Mouse (Mus musculus) forebrain, embryonic 14.5 days (tissue): ENCODE data around the gene Gpr183. TPM values are rescaled to one million over a fixed set of nuclear protein-coding genes. Genes with fewer than 3 reads are reported as not detected.

Source experiments
- ATAC-seq: fragments of 200-750 bp; cut with Nextera tagmentation; 2 replicates; pipeline ENCODE4 v1.8.0; 2017; ENCODE audit warnings: mild to moderate bottlenecking, moderate library complexity
- DNase-seq: peaks from one replicate; pipeline ENCODE4 v3.0.0-alpha.2; 2015; ENCODE audit warnings: low spot score
- H3K27ac ChIP-seq: fragments of 300-500 bp; sonication (generic); 2 replicates; pipeline ENCODE4 v1.5.1; 2014; ENCODE audit warnings: low read depth, mild to moderate bottlenecking, control low read depth, low read length, moderate library complexity
- H3K27me3 ChIP-seq: fragments of 300-500 bp; sonication (generic); replicated peaks from 2 replicates; pipeline ENCODE4 v1.6.1; 2014; ENCODE audit warnings: low read length, control low read depth, mixed read lengths; ENCODE audit not compliant: control insufficient read depth, insufficient read depth
- H3K36me3 ChIP-seq: fragments of 300-500 bp; sonication (generic); 2 replicates; pipeline ENCODE4 v1.6.1; 2014; ENCODE audit warnings: low read length, control low read depth; ENCODE audit not compliant: control insufficient read depth, insufficient read depth
- H3K4me1 ChIP-seq: fragments of 300-500 bp; sonication (generic); 2 replicates; pipeline ENCODE4 v1.6.1; 2014; ENCODE audit warnings: antibody characterized with exemption, low read length, control low read depth; ENCODE audit not compliant: control insufficient read depth, insufficient read depth
- H3K4me2 ChIP-seq: fragments of 300-500 bp; sonication (generic); 2 replicates; pipeline ENCODE4 v1.6.1; 2014; ENCODE audit warnings: mild to moderate bottlenecking, control low read depth, low read length
- H3K4me3 ChIP-seq: fragments of 300-500 bp; sonication (generic); 2 replicates; pipeline ENCODE4 v1.5.1; 2014; ENCODE audit warnings: low read depth, low read length, control low read depth
- H3K9ac ChIP-seq: fragments of 300-500 bp; sonication (generic); 2 replicates; pipeline ENCODE4 v1.6.1; 2014; ENCODE audit warnings: mild to moderate bottlenecking, low read length, control low read depth, moderate library complexity
- H3K9me3 ChIP-seq: fragments of 300-500 bp; sonication (generic); replicated peaks from 2 replicates; pipeline ENCODE4 v1.6.1; 2016; ENCODE audit warnings: low read length, control low read depth, mixed read lengths; ENCODE audit not compliant: control insufficient read depth
- WGBS: fragments of 180-500 bp; shearing (Covaris S2); extraction: QIAGEN DNeasy Blood & Tissue Kit; methylation state at CpG from one replicate; pipeline ENCODE4 v1.1.7; 2014; 5-methylcytosine and 5-hydroxymethylcytosine counted together
- polyA plus RNA-seq: library from polyadenylated mRNA; unstranded; fragments of >200 nt; fragmentation: Nextera tagmentation; extraction: Ambion mirVana; gene quantifications from 2 replicates; pipeline ENCODE4 v1.2.1, GENCODE M21; 2014

Gpr183 gene
- polyA plus RNA-seq, result 0.74 and 1.1 TPM in 2 replicates

DNA sequence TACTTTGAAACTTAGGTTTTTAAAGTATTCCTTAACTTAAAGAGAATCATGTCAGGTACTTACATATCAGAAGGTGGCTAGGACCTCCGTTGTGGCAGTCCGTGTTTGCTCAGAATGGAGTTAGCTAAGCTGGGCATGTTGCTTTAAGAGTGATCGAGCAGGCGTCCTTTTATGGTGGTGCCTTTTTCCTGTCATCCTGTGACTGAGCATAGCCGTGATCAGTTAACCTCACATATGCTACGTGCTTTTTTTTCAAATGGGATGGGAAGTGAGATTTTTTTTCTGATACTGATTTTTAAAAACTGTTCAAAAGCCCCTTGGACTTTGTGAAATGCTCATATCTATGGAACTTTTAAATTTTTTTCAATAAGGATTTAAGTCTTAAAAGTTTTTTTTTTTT lies at the start of gene Gpr183:
TSS of gene Gpr183 (minus strand) at position 206 of the 400 bp plus-strand sequence.
- H3K9me3 ChIP-seq, result no peaks in the 10 kb centered on the region
- H3K27ac ChIP-seq, result no peak within 1 kb of the TSS
- 75% methylated on average over 6 of the region's 6 CpGs for WGBS
- DNase-seq (no peak), ATAC-seq (no peak)
- H3K9ac ChIP-seq, result no peak within 1 kb of the TSS
- no peaks in the 10 kb centered on the region for H3K27me3 ChIP-seq
- no peaks in the 10 kb centered on the region for H3K36me3 ChIP-seq
- H3K4me1 ChIP-seq, result peaks cover 8% of the 10 kb centered on the region
- H3K4me3 ChIP-seq, result no peak within 1 kb of the TSS
- no peak within 1 kb of the TSS for H3K4me2 ChIP-seq

DNA sequence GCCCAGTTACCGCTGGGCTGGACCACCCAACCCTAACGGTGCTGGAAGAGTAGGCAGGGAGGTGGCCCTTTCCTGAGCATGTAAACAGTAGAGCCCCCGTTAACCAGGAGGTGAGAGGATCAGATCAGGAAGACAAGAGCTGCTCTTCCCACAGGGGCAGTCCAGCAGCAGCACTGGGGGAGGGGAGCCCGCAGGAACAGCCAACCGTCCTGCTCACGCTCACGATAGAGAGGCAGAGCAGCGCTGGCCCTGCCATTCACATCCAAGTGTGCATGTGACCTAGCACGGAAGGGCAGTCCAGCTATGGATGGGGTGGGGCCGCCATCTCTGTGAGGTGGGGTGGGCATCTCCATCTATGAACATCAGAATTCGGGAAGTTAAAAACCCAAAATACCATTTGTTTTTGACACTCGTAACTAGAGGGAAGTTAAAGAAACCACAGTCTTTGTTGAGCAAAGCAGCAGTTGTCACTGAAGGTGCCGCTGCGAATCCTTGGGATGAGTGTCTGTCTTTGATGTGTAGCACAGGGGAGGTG lies 48.5 kb upstream of the Gpr183 start:
- no peak overlapping the region for H3K9ac ChIP-seq
- 85% methylated on average over 14 of the region's 14 CpGs for WGBS
- no peaks in the 10 kb centered on the region for H3K27me3 ChIP-seq
- no peaks in the 10 kb centered on the region for H3K9me3 ChIP-seq
- no peak for DNase-seq
- H3K4me2 ChIP-seq, result no peak overlapping the region
- no peak overlapping the region for H3K27ac ChIP-seq
- no peaks in the 10 kb centered on the region for H3K4me1 ChIP-seq
- H3K4me3 ChIP-seq, result no peak overlapping the region
- no peak for ATAC-seq
- peaks cover 15% of the 10 kb centered on the region for H3K36me3 ChIP-seq

DNA sequence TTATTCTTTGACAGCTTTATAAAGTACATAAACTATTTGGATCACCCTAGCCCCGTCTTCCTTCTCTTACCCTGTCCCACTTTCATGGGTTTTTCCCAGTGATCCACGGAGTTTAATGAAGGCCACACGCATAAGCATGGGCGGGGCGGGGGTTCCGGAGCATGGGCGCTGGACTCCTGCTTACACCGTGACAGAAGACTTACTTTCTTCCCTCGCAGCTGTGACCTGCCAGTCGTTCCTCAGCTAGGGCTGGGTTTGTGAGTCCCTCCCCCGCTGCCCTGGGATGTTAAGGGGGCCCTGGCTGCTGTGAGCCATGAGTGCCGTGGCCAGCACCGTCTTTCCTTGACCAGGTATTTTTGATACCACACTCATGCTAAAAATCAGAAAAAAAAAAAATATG lies 47.8 kb upstream of the Gpr183 start:
- DNase-seq (no peak), ATAC-seq (no peak)
- no peaks in the 10 kb centered on the region for H3K4me1 ChIP-seq
- no peak overlapping the region for H3K4me3 ChIP-seq
- no peak overlapping the region for H3K9ac ChIP-seq
- no peak overlapping the region for H3K4me2 ChIP-seq
- peaks cover 17% of the 10 kb centered on the region for H3K36me3 ChIP-seq
- H3K27ac ChIP-seq, result no peak overlapping the region
- 88% methylated on average over 13 of the region's 13 CpGs for WGBS
- H3K9me3 ChIP-seq, result no peaks in the 10 kb centered on the region
- no peaks in the 10 kb centered on the region for H3K27me3 ChIP-seq

GRCm38 (mm10) chr14:122012193-122012592 lies 47.2 kb upstream of the Gpr183 start:
- DNase-seq (no peak), ATAC-seq (no peak)
- H3K36me3 ChIP-seq, result peaks cover 17% of the 10 kb centered on the region
- no peak overlapping the region for H3K9ac ChIP-seq
- no peaks in the 10 kb centered on the region for H3K9me3 ChIP-seq
- no peak overlapping the region for H3K27ac ChIP-seq
- no peak overlapping the region for H3K4me3 ChIP-seq
- H3K27me3 ChIP-seq, result no peaks in the 10 kb centered on the region
- no peaks in the 10 kb centered on the region for H3K4me1 ChIP-seq
- no peak overlapping the region for H3K4me2 ChIP-seq
- WGBS, result 87% methylated on average over 5 of the region's 5 CpGs

GRCm38 (mm10) chr14:122011768-122012167 lies 46.8 kb upstream of the Gpr183 start:
- H3K4me2 ChIP-seq, result no peak overlapping the region
- no peak overlapping the region for H3K27ac ChIP-seq
- H3K9ac ChIP-seq, result no peak overlapping the region
- peaks cover 17% of the 10 kb centered on the region for H3K36me3 ChIP-seq
- DNase-seq (no peak), ATAC-seq (no peak)
- H3K4me3 ChIP-seq, result no peak overlapping the region
- 96% methylated on average over 8 of the region's 8 CpGs for WGBS
- H3K27me3 ChIP-seq, result no peaks in the 10 kb centered on the region
- no peaks in the 10 kb centered on the region for H3K4me1 ChIP-seq
- no peaks in the 10 kb centered on the region for H3K9me3 ChIP-seq

GRCm38 (mm10) chr14:122010301-122010700 lies 45.3 kb upstream of the Gpr183 start:
- H3K27ac ChIP-seq, result no peak overlapping the region
- H3K9me3 ChIP-seq, result no peaks in the 10 kb centered on the region
- DNase-seq (no peak), ATAC-seq (no peak)
- 80% methylated on average over 7 of the region's 7 CpGs for WGBS
- H3K4me3 ChIP-seq, result no peak overlapping the region
- H3K36me3 ChIP-seq, result peaks cover 17% of the 10 kb centered on the region
- H3K9ac ChIP-seq, result no peak overlapping the region
- no peaks in the 10 kb centered on the region for H3K27me3 ChIP-seq
- H3K4me2 ChIP-seq, result no peak overlapping the region
- H3K4me1 ChIP-seq, result no peaks in the 10 kb centered on the region

DNA sequence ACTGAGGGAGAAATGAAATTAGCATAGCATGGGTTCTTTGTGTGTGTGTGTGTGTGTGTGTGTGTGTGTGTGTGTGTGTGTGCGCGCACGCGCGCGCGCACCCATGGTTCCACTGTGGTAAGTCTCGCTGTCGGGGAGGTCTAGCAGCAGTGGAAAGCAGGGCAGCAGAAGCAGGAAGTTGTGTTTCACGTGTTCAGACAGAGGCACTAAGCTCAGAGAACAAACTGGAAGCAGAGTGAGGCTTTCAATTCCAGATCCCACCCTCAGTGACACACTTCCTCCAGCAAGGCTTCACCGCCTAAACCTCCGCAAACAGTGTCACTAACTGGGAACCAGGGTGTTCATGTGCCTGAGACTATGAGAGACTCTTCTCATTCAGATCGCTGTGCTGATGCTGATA lies 44.5 kb upstream of the Gpr183 start:
- no peak overlapping the region for H3K4me2 ChIP-seq
- H3K4me1 ChIP-seq, result no peaks in the 10 kb centered on the region
- H3K27me3 ChIP-seq, result no peaks in the 10 kb centered on the region
- 89% methylated on average over 13 of the region's 13 CpGs for WGBS
- ATAC-seq (no peak), DNase-seq (no peak)
- H3K4me3 ChIP-seq, result no peak overlapping the region
- H3K9me3 ChIP-seq, result no peaks in the 10 kb centered on the region
- no peak overlapping the region for H3K9ac ChIP-seq
- H3K27ac ChIP-seq, result no peak overlapping the region
- H3K36me3 ChIP-seq, result peaks cover 17% of the 10 kb centered on the region

DNA sequence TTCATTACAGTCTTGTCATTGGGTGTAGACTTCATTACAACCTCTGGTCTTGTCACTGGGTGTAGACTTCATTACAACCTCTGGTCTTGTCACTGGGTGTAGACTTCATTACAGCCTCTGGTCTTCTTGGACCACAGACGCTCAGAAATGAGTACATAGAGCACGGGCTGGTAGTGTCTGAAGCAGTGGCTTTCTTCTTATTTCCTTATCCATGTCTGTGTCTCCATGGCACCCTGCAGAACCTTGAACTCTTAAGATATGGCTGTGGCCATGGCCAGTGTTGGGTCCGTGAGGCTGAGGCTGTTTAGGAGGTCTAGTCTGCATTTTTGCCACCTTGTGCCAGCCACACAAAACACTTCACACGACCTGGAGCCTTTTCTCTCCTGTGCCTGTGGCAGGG lies 43.3 kb upstream of the Gpr183 start:
- Histone ChIP-seq H3K9me3 (no peaks in the 10 kb centered on the region), H3K27ac (no peak overlapping the region), H3K9ac (no peak overlapping the region), H3K36me3 (peaks cover 17% of the 10 kb centered on the region), H3K4me3 (no peak overlapping the region), H3K4me1 (no peaks in the 10 kb centered on the region), H3K4me2 (no peak overlapping the region), H3K27me3 (no peaks in the 10 kb centered on the region)
- DNase-seq, result no peak
- ATAC-seq, result no peak
- 87% methylated on average over 4 of the region's 4 CpGs for whole genome bisulfite sequencing

DNA sequence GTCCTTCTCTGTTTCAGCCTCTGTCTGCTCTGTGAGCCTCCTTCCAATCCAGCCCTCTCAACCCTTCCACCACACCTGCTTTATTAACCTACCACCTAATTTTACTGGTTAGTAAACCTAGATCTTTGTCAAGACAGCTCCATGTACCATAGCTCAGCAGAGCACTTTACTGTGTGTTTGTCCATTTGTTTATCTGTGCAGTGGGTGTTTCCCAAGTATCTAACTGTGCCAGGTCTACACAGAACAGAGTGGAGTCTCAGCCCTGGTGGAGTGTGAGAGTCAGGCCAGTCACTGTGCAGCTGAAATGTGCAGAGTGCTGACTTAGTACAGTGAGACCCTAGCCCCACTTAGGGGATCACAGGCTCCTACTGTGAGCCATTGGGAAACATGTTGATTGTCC lies 38.8 kb upstream of the Gpr183 start:
- H3K4me1 ChIP-seq, result no peaks in the 10 kb centered on the region
- DNase-seq, result no peak
- no peak overlapping the region for H3K4me3 ChIP-seq
- no peak for ATAC-seq
- no peaks in the 10 kb centered on the region for H3K9me3 ChIP-seq
- no peaks in the 10 kb centered on the region for H3K27me3 ChIP-seq
- no peak overlapping the region for H3K27ac ChIP-seq
- H3K9ac ChIP-seq, result no peak overlapping the region
- peaks cover 5% of the 10 kb centered on the region; the same call in 1 of the 2 replicates for H3K36me3 ChIP-seq
- H3K4me2 ChIP-seq, result no peak overlapping the region
